Mouse (Mus musculus): ENCODE measurements around the gene Il3.
"Not testable (repeated sequence)": the region's sequence is repeated elsewhere in the genome, so short reads cannot be mapped to it uniquely, and the experiment has no call there.

Il3 gene

GRCm38 (mm10) chr11:54267177-54267576, at the start of gene Il3:
Gene Il3, minus strand, starts transcription at chr11:54267277.
- DNase-seq, result no peak

DNA sequence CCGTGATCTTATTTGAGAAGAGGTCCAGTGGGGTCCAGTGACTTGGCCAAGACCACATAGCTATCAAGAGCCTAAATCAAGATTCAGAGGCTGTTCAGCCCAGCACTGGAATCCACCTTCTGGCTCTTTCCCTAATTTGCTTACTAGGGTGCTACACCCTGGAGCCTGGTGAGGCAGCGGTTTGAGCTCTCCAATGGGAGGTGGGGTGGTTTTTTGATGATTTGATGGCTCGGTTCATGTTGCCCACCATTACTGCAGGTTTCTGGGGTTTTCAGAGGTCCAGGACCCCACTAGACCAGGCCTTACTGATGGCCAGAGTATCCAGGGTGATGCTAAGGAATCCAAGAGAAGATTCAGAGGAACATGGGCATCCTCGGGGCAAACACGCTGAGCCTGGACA, 48.3 kb upstream of the Il3 start:
- no peak for DNase-seq

GRCm38 (mm10) chr11:54314740-54315139, 47.7 kb upstream of the Il3 start:
- DNase-seq, result no peak

GRCm38 (mm10) chr11:54313391-54314360, 46.6 kb upstream of the Il3 start:
- no peak for DNase-seq

DNA sequence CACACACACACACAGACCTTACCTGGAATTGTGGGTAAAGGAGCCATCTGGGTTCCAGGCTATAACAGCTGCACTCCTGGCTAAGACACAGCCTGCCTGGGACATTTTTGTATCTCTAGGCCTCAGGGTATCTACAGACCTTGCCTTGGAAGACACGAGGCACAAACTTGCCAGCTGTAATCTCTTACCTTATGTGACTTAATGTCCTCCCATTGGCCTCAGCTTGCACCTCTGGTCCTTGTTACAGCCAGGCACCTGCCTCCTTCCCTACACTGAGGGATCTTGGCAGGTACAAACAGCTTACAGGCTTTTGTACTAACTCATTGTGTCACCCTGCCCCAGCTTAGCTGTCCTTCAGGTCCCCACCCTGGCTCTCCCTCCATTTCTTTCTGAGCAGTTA, 45.5 kb upstream of the Il3 start:
- no peak for DNase-seq

- no peak for DNase-seq
These were observed 44.9 kb upstream of the Il3 start for GRCm38 (mm10) chr11:54312021-54312420.

- no peak for DNase-seq
These were observed 43.5 kb upstream of the Il3 start for GRCm38 (mm10) chr11:54310588-54310987.

DNA sequence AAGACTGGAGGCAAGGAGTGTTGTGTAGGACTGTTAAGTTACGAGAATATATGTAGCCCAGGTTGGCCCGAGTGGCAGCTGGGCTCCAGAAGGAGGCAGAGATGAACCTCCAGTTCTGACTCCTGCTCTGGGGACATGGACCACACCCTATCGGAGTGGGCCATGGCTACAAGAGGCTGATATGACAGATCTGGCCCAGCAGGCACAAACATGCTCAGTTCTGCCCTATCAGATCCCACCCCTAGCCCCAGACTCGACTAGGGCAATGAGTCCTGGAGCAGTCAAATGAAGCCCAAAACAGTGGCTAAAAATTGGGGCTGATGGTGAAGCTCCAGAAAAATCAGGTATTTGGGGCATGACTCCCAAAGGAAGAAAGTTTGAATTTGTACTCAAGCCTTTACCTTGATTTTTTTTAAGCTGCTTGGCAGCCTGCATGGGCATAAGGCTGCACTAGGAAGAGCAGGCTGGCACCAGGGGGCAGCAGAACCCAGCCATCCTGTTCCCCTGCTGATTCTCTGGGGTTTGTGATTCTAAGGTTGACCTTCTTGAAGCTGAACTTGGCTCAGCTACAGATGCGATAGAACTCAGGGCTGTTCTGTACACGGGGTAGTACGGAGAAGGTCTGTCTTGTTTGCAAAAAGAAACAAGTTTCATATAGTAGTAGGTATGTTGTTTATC, 40.2 kb upstream of the Il3 start:
- DNase-seq, result peak; percentile 81

GRCm38 (mm10) chr11:54305331-54305730, 38.3 kb upstream of the Il3 start:
- DNase-seq, result no peak

- DNase-seq, result no peak
These were observed 37.4 kb upstream of the Il3 start for GRCm38 (mm10) chr11:54304471-54304873.

DNA sequence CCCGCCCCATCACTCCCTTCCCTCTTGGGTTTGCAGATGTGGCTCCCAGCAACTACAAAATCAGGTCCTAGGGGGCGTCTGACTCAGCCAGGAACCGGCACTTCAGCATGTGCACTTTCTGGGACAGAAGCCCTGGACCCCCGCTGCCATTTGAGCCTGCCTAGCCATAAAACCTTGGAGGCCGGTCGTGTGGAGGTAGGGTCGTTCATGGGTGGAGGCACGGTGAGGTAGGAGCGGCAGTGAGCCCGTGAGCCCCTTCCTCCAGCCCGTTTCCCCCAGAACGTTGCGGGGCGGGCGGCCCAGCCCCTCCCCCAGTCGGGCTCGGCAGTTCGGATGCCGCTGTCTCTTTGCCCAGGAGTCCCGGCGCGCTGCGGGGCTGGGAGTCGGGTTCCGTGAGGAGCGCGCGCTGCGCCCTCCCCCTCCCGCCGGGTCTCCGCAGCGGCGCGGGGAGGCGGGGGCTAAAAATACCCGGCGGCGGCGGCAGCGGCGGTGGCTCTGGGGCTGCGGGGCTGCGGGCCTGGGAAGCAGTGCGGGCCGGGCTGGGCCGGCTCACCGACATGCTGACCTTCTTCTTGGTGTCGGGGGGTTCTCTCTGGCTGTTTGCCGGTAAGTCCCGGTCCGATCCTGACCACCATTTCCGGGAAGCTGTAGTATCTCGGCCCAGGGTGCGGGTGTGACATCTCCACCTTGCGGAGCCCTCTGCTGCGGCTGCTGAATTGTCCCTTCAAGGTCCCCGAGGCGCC, 36.8 kb upstream of the Il3 start, which contains the start of gene Acsl6:
Gene Acsl6, plus strand, starts transcription at position 71 of the 743 bp plus-strand sequence.
- DNase-seq, result peak; percentile 38

DNA sequence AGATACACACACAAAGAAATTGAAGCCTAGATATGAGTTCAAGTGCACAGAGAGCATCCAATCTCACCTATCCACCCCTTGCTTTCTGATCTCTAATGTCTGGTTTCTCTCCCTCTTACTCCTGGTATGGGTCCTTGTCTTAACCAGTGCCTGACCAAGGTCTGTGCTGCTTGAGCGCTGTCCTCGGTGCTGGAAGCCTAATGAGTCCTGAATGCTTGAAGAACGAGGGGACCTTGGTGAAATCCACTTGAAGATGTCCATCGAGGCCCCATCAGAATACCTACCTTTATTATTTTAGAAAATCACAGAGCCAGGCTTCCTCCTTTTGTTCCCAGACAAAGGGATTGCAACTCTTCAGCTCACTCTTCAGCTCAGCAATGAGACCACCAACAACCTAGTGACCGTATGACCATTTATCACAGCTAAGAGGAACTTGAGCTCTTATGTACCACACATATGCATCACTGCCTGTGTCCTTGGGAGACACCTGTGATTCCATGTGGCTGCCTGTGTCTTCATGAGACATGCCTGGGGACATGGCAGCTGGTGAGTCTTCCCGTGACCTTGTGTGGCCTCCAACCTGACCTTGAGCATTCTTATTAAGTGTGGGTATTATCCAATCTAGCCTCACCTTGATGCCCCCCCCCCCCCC, 36.1 kb upstream of the Il3 start:
- DNase-seq, result peak; percentile 30

DNA sequence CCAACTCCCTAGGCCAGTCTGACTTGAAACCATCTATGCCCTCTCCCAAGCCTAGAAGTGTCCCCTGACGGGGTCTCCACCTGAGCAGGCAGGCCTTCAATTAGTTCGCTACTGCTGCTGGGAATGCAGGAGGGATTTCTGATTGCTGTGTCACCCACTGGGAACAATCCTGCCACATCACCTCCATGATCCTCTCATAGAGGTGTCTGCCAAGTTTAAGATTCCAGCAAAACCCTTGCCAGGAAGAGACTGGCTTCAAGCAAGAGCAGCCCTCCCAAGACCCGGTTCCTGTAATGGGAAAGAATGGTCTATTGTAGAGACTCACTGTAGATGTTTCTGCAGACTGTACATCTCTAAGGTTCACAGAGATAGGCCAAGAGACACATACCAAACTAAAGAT, 35.5 kb upstream of the Il3 start:
- DNase-seq, result no peak

- no peak for DNase-seq
These were observed 34.9 kb upstream of the Il3 start for GRCm38 (mm10) chr11:54301994-54302393.

GRCm38 (mm10) chr11:54298777-54299176, 31.7 kb upstream of the Il3 start:
- DNase-seq, result no peak

- not testable (repeated sequence) for DNase-seq
These were observed 30.4 kb upstream of the Il3 start for GRCm38 (mm10) chr11:54297471-54297870.

DNA sequence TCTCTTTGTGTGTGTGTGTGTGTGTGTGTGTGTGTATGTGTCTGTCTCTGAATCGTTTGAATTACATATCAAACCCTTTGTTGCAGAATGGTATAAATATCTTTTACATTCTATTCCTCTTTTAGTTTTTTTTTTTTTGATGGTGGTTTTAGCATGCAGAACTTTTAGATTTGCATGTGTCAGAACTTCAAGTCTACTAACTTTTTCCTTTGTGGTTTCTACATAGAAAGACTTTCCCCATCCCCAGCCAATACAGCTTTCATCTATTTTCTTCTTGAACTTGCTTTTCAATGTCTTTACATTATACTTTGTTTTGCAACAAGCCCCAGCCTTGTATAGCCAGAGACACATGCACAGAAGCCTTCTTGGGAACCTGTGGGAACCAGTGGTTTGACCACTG, 29.7 kb upstream of the Il3 start:
- no peak for DNase-seq

- no peak for DNase-seq
These were observed 28.9 kb upstream of the Il3 start for GRCm38 (mm10) chr11:54295971-54296370.

DNA sequence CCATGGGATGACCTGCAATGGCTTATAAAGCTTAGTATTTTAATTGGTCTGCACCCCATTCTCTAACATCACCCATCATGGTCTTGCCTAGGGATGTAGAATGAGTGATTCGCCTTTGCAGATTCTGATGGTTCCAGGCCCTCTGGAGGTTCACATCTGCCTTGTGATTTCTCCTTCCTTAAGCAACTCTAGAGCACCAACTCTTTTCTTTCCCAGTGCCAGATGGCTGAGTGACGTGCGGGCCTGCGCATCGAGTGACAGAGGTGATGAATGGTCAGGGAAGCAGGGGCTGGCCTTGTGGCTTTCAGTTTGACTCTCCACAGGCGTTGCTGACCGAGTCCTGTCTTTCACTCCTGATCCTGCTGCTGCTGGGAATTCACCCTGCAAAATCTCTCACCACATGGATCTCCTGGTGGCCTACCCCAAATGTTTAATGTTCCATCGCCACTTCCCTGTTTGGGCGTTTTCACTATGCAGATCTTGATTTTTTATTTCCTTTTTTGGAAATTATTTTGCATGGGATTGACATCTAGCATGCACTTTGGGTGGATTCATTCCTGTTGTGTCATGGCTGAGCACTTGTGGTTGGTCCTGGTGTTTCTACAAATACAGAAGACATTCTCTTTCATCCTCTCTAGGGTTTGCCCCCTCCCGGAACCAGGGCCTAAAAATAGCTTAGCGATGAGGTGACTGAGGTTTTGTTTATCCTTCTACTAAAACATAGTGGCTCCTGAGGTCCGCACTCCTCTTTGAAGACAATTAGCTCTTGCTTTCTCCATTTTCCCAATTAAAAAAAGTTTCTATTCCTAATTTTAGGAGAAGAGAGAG, 27.1 kb upstream of the Il3 start:
- DNase-seq, result no peak

- no peak for DNase-seq
These were observed 25.1 kb upstream of the Il3 start for GRCm38 (mm10) chr11:54292163-54292562.

DNA sequence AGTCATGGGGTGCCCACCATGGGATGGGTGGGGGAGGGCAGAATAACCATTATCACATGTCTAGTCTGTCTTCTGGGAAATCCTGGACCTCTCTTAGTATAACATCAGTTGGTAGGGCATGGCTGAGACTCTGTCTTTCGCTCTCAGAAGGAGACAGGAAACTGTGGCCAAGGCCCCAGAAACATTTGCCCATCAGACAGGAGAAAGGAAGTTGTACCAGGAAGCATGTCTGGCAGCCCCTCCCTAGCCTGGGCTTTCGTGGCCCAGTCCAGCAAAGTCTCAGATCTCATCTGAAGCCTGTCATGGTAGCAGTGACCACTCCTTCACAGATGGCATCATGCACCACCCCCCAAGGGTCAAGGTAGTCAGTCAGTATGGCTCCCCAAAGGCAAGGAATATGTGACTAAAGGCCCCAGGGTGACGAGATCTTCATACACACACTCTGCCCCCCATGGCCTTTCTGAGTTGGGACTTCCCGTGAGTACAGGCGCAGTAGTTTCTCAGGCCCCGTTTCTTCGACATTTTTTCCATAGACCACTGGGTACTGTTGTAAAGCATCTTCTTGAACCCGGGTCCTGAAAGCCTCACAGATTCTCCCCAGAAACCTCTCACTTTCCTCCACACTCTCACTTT, 20.9 kb upstream of the Il3 start:
- no peak for DNase-seq

Measured in thymus, postnatal 4 days (tissue).